Mouse (Mus musculus): ENCODE results near the gene Tns3. TPM values are rescaled to one million over a fixed set of nuclear protein-coding genes. Genes with fewer than 3 reads are reported as not detected.

Gene Tns3
- total and polyA plus RNA-seq, 3 experiments: 0.22 TPM; not detected in 2

GRCm38 (mm10) chr11:8586996-8587644 lies 77.2 kb downstream of the Tns3 start:
- Histone ChIP-seq H3K9me3 (replicated peaks) (peaks cover under 1% of the 10 kb centered on the region; the same call in 1 of the 2 replicates), H3K36me3 (replicated peaks) (no peaks in the 10 kb centered on the region), H3K4me1 (ENCODE audit: insufficient read depth, low read depth, low read length) (no peaks in the 10 kb centered on the region), H3K27me3 (ENCODE audit: insufficient read depth, low read length) (no peaks in the 10 kb centered on the region), H3K4me3 (ENCODE audit: low read depth, low read length) (no peak overlapping the region)
- no peak for ATAC-seq (ENCODE audit: extremely low read depth, insufficient number of reproducible peaks, low FRiP score, poor library complexity, severe bottlenecking)
- DNase-seq (ENCODE audit: low spot score): no peak
- TF ChIP-seq CTCF (IDR thresholded peaks at IDR 0.05; ENCODE audit: low read depth, low read length): no peak
- TF ChIP-seq TAL1 (conservative IDR thresholded peaks at IDR 0.05; ENCODE audit: low read depth, low read length): no peak
- TF ChIP-seq GATA1 (IDR thresholded peaks at IDR 0.05; ENCODE audit: borderline replicate concordance, low read length): no peak
- no peak for TF ChIP-seq GATA2 (IDR thresholded peaks at IDR 0.05; ENCODE audit: borderline replicate concordance, low read depth, low read length)
- TF ChIP-seq POLR2AphosphoS5 (IDR thresholded peaks at IDR 0.05; ENCODE audit: insufficient replicate concordance, low read depth, low read length): no peak

- DNase-seq (ENCODE audit: low spot score): no peak
- ATAC-seq (ENCODE audit: extremely low read depth, insufficient number of reproducible peaks, low FRiP score, poor library complexity, severe bottlenecking): no peak
- no peaks in the 10 kb centered on the region for H3K4me1 ChIP-seq (ENCODE audit: insufficient read depth, low read depth, low read length)
- peaks cover 4% of the 10 kb centered on the region; the same call in 1 of the 2 replicates for H3K9me3 ChIP-seq (replicated peaks)
- TF ChIP-seq GATA2 (IDR thresholded peaks at IDR 0.05; ENCODE audit: borderline replicate concordance, low read depth, low read length): no peak
- no peak for TF ChIP-seq POLR2AphosphoS5 (IDR thresholded peaks at IDR 0.05; ENCODE audit: insufficient replicate concordance, low read depth, low read length)
- no peak for TF ChIP-seq GATA1 (IDR thresholded peaks at IDR 0.05; ENCODE audit: borderline replicate concordance, low read length)
- no peak for TF ChIP-seq CTCF (IDR thresholded peaks at IDR 0.05; ENCODE audit: low read depth, low read length)
- no peak for TF ChIP-seq TAL1 (conservative IDR thresholded peaks at IDR 0.05; ENCODE audit: low read depth, low read length)
- no peaks in the 10 kb centered on the region for H3K36me3 ChIP-seq (replicated peaks)
- H3K4me3 ChIP-seq (ENCODE audit: low read depth, low read length): no peak overlapping the region
- H3K27me3 ChIP-seq (ENCODE audit: insufficient read depth, low read length): no peaks in the 10 kb centered on the region
Measured at GRCm38 (mm10) chr11:8586374-8586773, 78.0 kb downstream of the Tns3 start.

- ATAC-seq (ENCODE audit: extremely low read depth, insufficient number of reproducible peaks, low FRiP score, poor library complexity, severe bottlenecking) (no peak), DNase-seq (ENCODE audit: low spot score) (no peak)
- H3K27me3 ChIP-seq (ENCODE audit: insufficient read depth, low read length): no peaks in the 10 kb centered on the region
- no peak overlapping the region for H3K4me3 ChIP-seq (ENCODE audit: low read depth, low read length)
- no peaks in the 10 kb centered on the region for H3K36me3 ChIP-seq (replicated peaks)
- no peak for TF ChIP-seq GATA2 (IDR thresholded peaks at IDR 0.05; ENCODE audit: borderline replicate concordance, low read depth, low read length)
- no peak for TF ChIP-seq TAL1 (conservative IDR thresholded peaks at IDR 0.05; ENCODE audit: low read depth, low read length)
- TF ChIP-seq GATA1 (IDR thresholded peaks at IDR 0.05; ENCODE audit: borderline replicate concordance, low read length): no peak
- TF ChIP-seq POLR2AphosphoS5 (IDR thresholded peaks at IDR 0.05; ENCODE audit: insufficient replicate concordance, low read depth, low read length): no peak
- TF ChIP-seq CTCF (IDR thresholded peaks at IDR 0.05; ENCODE audit: low read depth, low read length): no peak
- peaks cover 4% of the 10 kb centered on the region; the same call in 1 of the 2 replicates for H3K9me3 ChIP-seq (replicated peaks)
- no peaks in the 10 kb centered on the region for H3K4me1 ChIP-seq (ENCODE audit: insufficient read depth, low read depth, low read length)
Measured at GRCm38 (mm10) chr11:8585686-8586085, 78.6 kb downstream of the Tns3 start.

- TF ChIP-seq POLR2AphosphoS5 (IDR thresholded peaks at IDR 0.05; ENCODE audit: insufficient replicate concordance, low read depth, low read length) (no peak), CTCF (IDR thresholded peaks at IDR 0.05; ENCODE audit: low read depth, low read length) (no peak), TAL1 (conservative IDR thresholded peaks at IDR 0.05; ENCODE audit: low read depth, low read length) (no peak), GATA2 (IDR thresholded peaks at IDR 0.05; ENCODE audit: borderline replicate concordance, low read depth, low read length) (no peak), GATA1 (IDR thresholded peaks at IDR 0.05; ENCODE audit: borderline replicate concordance, low read length) (no peak)
- Histone ChIP-seq H3K36me3 (replicated peaks) (no peaks in the 10 kb centered on the region), H3K4me3 (ENCODE audit: low read depth, low read length) (no peak overlapping the region), H3K9me3 (replicated peaks) (peaks cover 4% of the 10 kb centered on the region; the same call in 1 of the 2 replicates), H3K4me1 (ENCODE audit: insufficient read depth, low read depth, low read length) (no peaks in the 10 kb centered on the region), H3K27me3 (ENCODE audit: insufficient read depth, low read length) (no peaks in the 10 kb centered on the region)
- no peak for DNase-seq (ENCODE audit: low spot score)
- no peak for ATAC-seq (ENCODE audit: extremely low read depth, insufficient number of reproducible peaks, low FRiP score, poor library complexity, severe bottlenecking)
Measured at GRCm38 (mm10) chr11:8584925-8585324, 79.4 kb downstream of the Tns3 start.

GRCm38 (mm10) chr11:8584307-8584706 lies 80.0 kb downstream of the Tns3 start:
- no peaks in the 10 kb centered on the region for H3K27me3 ChIP-seq (ENCODE audit: insufficient read depth, low read length)
- H3K4me3 ChIP-seq (ENCODE audit: low read depth, low read length): no peak overlapping the region
- no peak for TF ChIP-seq POLR2AphosphoS5 (IDR thresholded peaks at IDR 0.05; ENCODE audit: insufficient replicate concordance, low read depth, low read length)
- no peak for TF ChIP-seq CTCF (IDR thresholded peaks at IDR 0.05; ENCODE audit: low read depth, low read length)
- TF ChIP-seq GATA1 (IDR thresholded peaks at IDR 0.05; ENCODE audit: borderline replicate concordance, low read length): no peak
- TF ChIP-seq GATA2 (IDR thresholded peaks at IDR 0.05; ENCODE audit: borderline replicate concordance, low read depth, low read length): no peak
- no peak for TF ChIP-seq TAL1 (conservative IDR thresholded peaks at IDR 0.05; ENCODE audit: low read depth, low read length)
- no peak for DNase-seq (ENCODE audit: low spot score)
- H3K9me3 ChIP-seq (replicated peaks): peaks cover 4% of the 10 kb centered on the region; the same call in 1 of the 2 replicates
- no peak for ATAC-seq (ENCODE audit: extremely low read depth, insufficient number of reproducible peaks, low FRiP score, poor library complexity, severe bottlenecking)
- no peaks in the 10 kb centered on the region for H3K4me1 ChIP-seq (ENCODE audit: insufficient read depth, low read depth, low read length)
- no peaks in the 10 kb centered on the region for H3K36me3 ChIP-seq (replicated peaks)

- DNase-seq (ENCODE audit: low spot score): no peak
- peaks cover 4% of the 10 kb centered on the region; the same call in 1 of the 2 replicates for H3K9me3 ChIP-seq (replicated peaks)
- TF ChIP-seq GATA1 (IDR thresholded peaks at IDR 0.05; ENCODE audit: borderline replicate concordance, low read length) (no peak), TAL1 (conservative IDR thresholded peaks at IDR 0.05; ENCODE audit: low read depth, low read length) (no peak), GATA2 (IDR thresholded peaks at IDR 0.05; ENCODE audit: borderline replicate concordance, low read depth, low read length) (no peak), CTCF (IDR thresholded peaks at IDR 0.05; ENCODE audit: low read depth, low read length) (no peak), POLR2AphosphoS5 (IDR thresholded peaks at IDR 0.05; ENCODE audit: insufficient replicate concordance, low read depth, low read length) (no peak)
- H3K27me3 ChIP-seq (ENCODE audit: insufficient read depth, low read length): no peaks in the 10 kb centered on the region
- H3K4me1 ChIP-seq (ENCODE audit: insufficient read depth, low read depth, low read length): no peaks in the 10 kb centered on the region
- no peak overlapping the region for H3K4me3 ChIP-seq (ENCODE audit: low read depth, low read length)
- H3K36me3 ChIP-seq (replicated peaks): no peaks in the 10 kb centered on the region
- no peak for ATAC-seq (ENCODE audit: extremely low read depth, insufficient number of reproducible peaks, low FRiP score, poor library complexity, severe bottlenecking)
Measured at GRCm38 (mm10) chr11:8583137-8583536, 81.2 kb downstream of the Tns3 start.

All from G1E (cell line).